Mouse (Mus musculus) retina, adult 2 months (tissue): ENCODE measurements at regions not wholly inside any gene's neighbourhood (a gene's known extent, or its start where the extent isn't known, plus 50 kb on each side); places are given as distances from the start of the nearest gene placed in this dataset.
A peak's percentile ranks its signal among the peaks of the same experiment; 100 is the strongest.

Experiments used
- DNase-seq: peaks from one replicate; pipeline ENCODE4 v3.0.0-alpha.2; 2012; ENCODE audit warnings: low read depth, low spot score

DNA sequence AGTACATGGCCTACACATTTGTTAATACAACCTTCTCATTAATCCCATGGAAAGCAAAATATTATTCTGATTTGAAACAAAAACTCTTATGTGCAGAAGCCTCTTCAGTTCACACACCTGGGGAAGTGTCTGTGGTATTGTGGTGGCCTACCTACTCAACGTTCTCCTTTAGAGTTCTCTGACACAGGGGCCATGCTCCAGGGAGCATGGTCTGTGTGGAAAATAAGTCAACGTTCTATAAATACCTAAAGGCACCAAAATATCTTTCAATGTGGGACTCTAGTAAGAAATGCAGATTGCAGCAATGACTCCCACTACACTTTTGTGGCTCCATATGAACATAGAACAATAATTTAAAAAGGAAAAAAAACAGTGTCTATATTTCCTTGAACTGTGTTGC lies 489.0 kb upstream of the A1bg start:
- DNase-seq = no peak

DNA sequence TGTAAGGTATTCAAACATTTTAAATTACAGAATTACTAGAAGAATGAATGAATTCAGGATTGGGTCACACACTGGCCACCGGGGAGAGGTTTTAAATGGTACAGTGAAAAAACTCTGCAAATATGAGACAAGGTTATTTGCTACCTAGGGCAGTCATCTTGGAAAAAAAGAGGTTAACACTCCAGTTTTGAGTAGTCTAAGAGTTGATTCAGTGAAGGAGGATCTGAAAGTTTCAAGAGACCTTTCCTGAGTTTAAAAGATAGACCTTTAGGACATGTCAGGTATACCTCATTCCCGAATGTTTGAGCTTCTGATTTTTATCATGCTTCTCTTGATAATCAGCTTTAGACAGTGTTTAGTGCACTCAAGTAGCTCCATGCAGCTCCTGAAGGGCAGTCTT lies 488.0 kb upstream of the A1bg start:
- no peak for DNase-seq

DNA sequence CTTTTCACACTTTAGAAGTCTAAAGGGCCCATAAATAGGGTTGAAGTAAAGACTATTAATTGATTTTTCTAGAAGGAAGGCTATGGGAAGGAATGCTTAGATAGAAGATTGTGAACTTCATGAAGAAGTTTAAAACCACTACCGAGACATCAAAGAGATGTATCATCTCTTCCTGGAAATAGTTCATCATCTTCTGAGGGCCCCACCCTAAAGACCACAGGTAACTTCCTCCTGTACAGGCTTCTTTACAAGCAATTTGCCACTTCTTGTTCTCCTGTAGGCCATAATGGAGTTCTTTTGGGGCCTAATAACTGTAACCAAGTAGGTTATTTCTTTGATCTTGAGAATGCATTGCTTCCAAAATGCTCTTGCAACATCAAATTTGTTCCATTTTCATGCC lies 485.8 kb upstream of the A1bg start:
- no peak for DNase-seq

GRCm38 (mm10) chr15:61400720-61401119 lies 477.9 kb upstream of the A1bg start:
- peak; percentile 15 for DNase-seq

DNA sequence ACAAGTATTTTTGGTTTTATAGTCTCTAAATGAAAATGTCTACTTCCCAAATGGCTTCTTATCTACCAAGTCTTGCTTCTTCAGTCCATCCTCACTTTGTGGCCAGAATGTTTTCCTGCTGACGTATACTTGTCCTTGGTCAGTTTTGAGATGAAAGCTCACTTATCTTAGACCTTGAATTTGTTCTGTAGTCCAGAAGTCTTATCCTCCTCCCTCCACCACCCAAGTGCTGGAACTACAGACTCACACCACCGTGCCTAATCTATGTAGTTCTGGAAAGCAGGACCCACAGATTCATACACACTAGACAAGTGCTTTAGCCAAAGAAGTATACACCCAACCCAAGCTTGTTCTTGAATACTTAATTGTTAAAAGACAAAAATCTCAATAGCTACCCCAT lies 477.2 kb upstream of the A1bg start:
- no peak for DNase-seq

DNA sequence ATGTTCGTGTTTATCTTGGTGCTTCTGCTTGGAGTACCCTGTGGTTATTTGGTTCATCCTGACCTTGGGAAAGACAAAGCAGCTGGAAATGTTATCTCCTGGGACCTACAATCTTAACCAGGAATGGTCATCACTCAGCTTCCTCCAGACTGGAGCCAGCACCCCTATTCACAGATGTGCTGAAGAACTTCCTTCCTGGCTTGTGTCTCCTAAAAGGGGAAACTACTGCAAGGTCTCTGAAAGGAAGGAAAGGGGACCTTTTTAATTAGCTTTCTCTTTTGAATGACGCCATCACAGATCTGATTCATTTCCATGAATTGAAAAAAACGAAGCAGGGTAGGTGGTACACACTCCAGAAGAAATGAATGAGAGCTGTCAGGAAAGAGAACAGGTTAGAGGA lies 476.0 kb upstream of the A1bg start:
- DNase-seq = no peak

- no peak for DNase-seq
Measured at GRCm38 (mm10) chr15:61397061-61397460, 474.2 kb upstream of the A1bg start.

GRCm38 (mm10) chr15:61395296-61395826 lies 472.5 kb upstream of the A1bg start:
- no peak for DNase-seq

- no peak for DNase-seq
Measured at GRCm38 (mm10) chr15:61380666-61381065, 457.9 kb upstream of the A1bg start.

GRCm38 (mm10) chr15:61366276-61366675 lies 443.5 kb upstream of the A1bg start:
- DNase-seq = no peak

- no peak for DNase-seq
Measured at GRCm38 (mm10) chr15:61365511-61365910, 442.7 kb upstream of the A1bg start.

DNA sequence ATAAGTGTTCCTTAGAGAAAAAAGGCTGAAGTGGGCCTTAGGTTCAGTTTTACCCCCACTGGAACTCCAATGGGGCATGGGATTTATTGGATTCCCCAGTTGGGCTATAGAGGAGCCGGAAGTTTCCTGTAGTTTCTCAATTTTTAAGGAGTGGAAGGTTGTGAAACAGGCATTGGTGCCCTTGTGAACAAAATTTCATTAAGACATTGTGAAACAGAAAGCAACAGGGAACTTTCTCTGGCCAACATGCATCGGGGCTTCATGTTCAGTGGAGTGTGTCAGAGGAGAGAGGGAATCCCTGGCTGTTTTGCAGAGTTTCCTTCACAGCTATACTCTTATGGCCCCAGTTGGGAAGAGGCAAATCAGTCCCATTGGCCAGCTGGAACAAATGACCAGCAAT lies 441.6 kb upstream of the A1bg start:
- no peak for DNase-seq

DNA sequence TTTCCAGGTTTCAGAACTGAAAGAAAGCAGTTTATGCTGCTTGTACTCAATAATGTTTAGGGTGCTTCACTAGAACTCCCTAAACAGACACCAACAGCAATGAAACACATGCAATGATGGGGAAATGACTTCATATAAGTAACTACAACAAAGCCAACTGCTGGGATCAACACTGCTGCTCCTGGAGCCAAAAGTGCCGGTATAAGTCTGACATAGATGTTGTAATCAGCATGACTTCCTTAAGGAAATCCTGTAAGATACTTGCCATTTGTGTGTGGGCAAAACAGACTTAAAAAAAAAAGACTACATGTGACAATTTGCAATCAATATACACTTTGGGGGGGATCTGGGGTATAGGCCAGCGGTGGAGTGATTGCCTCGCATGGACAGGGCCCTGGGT lies 438.4 kb upstream of the A1bg start:
- no peak for DNase-seq

GRCm38 (mm10) chr15:61355344-61355743 lies 432.5 kb upstream of the A1bg start:
- DNase-seq = no peak

GRCm38 (mm10) chr15:61351729-61352342 lies 429.0 kb upstream of the A1bg start:
- no peak for DNase-seq

DNA sequence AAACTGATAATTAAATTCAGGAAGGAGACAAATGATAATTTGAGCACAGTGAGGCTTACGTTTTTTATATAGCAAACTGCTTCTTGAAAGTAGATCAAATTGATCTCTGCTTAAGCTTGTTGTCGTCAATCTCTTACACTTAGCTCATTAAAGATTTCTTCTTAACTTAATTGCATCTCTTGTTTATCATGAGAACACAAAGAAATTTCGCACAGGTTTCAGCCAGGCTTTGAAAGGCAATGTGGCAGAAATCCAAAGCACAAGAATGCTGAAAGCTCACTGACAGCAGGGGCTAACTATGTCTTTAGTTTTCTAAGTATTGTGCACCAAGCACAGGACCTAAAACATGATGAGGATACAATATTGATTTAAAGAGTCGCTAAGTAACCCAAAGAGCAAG lies 422.3 kb upstream of the A1bg start:
- no peak for DNase-seq

DNA sequence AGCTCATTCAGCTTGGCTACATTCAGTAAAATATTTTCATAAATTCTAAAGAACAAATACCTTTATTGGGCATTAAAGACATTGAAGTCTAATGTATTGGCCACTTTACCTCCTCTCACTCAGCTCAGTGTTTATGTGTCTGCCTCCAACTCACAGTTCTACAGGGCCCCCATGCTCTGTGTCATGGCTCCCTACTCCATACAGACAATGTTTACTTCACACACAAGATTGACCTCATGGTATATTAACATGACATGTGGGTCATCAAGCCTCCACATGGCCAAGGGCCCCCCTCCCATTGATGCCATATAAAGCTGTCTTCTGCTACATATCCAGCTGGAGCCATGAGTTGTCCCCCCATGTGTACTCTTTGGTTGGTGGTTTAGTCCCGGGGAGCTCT lies 419.8 kb upstream of the A1bg start:
- no peak for DNase-seq

GRCm38 (mm10) chr15:61327925-61328324 lies 405.1 kb upstream of the A1bg start:
- DNase-seq = no peak

- no peak for DNase-seq
Measured at GRCm38 (mm10) chr15:61322243-61322642, 399.4 kb upstream of the A1bg start.

DNA sequence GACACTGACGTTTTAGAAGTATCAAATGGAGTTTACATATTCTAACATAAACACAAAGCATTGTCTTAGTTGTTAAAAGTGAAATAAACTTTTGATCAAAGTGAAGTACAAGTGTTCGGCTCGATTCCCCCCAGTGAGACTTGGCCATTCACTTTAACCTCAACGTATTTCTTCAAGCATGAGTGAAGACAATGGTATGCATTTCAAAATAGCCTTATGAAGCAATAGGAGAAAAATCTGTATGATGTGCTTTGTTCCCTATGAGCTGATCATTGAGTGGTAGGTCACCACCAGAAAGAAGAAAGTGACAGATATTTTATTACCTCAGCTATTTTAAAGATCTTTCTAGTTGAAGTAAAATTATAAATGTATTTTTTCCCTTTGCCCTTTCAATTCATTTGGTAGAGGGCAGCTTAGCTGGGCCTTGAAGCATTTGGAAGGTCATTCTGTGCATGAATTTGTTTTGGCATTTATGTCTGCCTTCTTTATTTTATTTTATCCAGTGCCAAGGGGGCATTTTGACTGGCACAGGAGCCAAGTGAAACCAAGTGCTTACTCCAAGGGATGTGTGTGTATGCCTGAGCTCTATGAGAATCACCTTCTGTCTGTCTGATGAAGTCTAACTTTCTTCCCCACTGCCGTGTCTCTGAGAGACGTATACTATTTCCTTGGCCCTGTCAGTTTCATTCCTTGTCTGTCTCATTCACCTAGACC lies 386.8 kb upstream of the A1bg start:
- DNase-seq = no peak

DNA sequence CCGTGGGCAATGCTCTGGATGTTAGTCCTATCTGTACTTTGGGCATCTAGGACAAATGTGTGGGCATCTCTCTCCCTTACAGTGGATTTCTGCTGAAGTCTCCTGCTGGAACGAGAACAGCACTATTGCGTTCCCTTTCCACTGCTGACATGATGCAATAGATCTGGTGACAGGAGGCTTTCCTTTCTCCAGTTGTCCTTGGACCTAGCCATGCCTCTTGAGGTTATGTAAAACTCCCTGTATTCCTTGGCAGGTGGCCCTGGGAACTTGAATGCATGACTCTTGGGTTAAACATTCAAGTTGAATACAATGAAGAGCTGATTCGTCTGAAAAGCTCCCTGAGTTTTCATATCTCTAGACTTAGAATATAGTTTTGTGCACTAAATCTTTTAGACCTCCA lies 386.1 kb upstream of the A1bg start:
- DNase-seq = no peak

DNA sequence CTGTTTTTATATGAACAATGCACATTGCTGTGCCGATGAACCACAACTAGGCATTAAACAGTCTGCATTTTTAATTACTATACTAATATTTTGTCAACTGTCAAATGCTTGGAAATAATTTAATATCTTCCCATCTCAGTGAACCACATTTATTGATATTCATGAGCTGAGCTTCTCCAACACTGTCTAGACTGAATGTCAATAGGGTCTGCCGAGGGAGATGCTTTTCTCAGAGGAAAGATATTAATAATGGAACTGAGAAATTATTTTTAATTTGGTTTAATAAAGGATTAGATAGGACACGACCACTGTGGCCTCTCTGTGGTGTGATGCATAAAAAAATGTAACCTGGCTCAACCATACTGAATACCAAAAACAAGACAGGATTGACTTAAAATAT lies 381.7 kb upstream of the A1bg start:
- DNase-seq = no peak

GRCm38 (mm10) chr15:61299796-61300195 lies 377.0 kb upstream of the A1bg start:
- DNase-seq = no peak
